Mouse (Mus musculus) hindbrain, embryonic 10.5 days (tissue): ENCODE data around the gene Prrt4. TPM values are rescaled to one million over a fixed set of nuclear protein-coding genes. Genes with fewer than 3 reads are reported as not detected.
"Not testable (repeated sequence)": the region's sequence is repeated elsewhere in the genome, so short reads cannot be mapped to it uniquely, and the experiment has no call there.

Source experiments
- DNase-seq: peaks from one replicate; pipeline ENCODE4 v3.0.0-alpha.2; 2017; ENCODE audit warnings: low spot score
- H3K27ac ChIP-seq: fragments of 300-500 bp; sonication (generic); 2 replicates; pipeline ENCODE4 v1.5.1; 2016; ENCODE audit warnings: mild to moderate bottlenecking, moderate library complexity
- H3K27me3 ChIP-seq: fragments of 300-500 bp; sonication (generic); 2 replicates; pipeline ENCODE4 v1.6.1; 2016; ENCODE audit warnings: mild to moderate bottlenecking; ENCODE audit not compliant: poor library complexity, insufficient read depth, severe bottlenecking
- H3K36me3 ChIP-seq: fragments of 300-500 bp; sonication (generic); 2 replicates; pipeline ENCODE4 v1.6.1; 2016; ENCODE audit warnings: mild to moderate bottlenecking, moderate library complexity
- H3K4me1 ChIP-seq: fragments of 300-500 bp; sonication (generic); replicated peaks from 2 replicates; pipeline ENCODE4 v1.6.1; 2016; ENCODE audit warnings: mild to moderate bottlenecking
- H3K4me3 ChIP-seq: fragments of 300-500 bp; sonication (generic); 2 replicates; pipeline ENCODE4 v1.5.1; 2016; ENCODE audit warnings: mild to moderate bottlenecking, moderate library complexity
- H3K9me3 ChIP-seq: fragments of 300-500 bp; sonication (generic); 2 replicates; pipeline ENCODE4 v1.6.1; 2016; ENCODE audit warnings: mild to moderate bottlenecking, moderate library complexity
- WGBS: fragments of 180-500 bp; shearing (Covaris S2); methylation state at CpG from one replicate; pipeline ENCODE4 v1.1.7; 2016; 5-methylcytosine and 5-hydroxymethylcytosine counted together
- polyA plus RNA-seq: library from polyadenylated mRNA; unstranded; fragments of >200 nt; fragmentation: Nextera tagmentation; extraction: Ambion mirVana; gene quantifications from 2 replicates; pipeline ENCODE4 v1.2.1, GENCODE M21; 2016

Prrt4 gene
- 1.1 and 1.6 TPM in 2 replicates for polyA plus RNA-seq

DNA sequence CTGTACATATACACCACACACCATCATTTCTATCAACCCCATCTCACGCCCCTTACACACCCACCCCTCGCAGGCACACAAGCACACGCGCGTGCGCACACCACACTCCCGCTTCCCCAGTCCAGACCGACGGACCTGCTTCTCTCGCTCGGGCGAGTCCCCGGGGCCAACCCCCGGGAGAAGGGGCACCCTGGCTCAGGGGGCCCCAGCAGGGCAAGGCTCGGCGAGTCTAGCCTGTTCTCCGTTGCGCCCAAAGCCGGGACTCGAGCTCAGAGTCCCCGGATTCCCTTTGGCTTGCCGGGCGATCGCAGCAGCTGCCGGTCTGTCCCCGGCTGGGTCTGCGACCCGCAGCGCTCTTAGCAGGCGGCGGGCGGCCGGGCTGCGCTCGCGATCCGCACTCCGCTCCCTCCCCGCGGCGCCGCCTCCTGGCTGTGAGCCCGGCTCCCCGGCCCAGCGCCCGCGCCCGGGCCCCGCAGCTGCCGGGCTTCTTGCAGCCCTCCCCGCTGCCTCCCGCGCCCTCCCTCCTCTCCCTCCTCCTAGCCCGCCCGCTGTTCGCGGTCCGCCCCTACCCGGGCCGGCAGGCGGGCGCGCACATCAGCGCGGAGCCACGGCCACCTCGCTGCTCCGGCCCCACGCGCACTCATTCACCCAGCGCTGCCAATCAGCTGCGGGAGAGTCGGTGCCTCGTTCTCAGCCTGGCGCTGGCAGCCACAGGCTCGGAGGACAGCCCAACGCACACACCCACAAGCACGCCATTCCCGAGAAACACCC is at the start of gene Prrt4:
Prrt4 (minus strand) TSS at position 697 of the 771 bp plus-strand sequence.
- H3K36me3 ChIP-seq = no peaks in the 10 kb centered on the region
- H3K4me3 ChIP-seq = peak within 1 kb of the TSS; percentile 74
- peaks cover 29% of the 10 kb centered on the region for H3K4me1 ChIP-seq
- peak; percentile 69 for DNase-seq
- no peaks in the 10 kb centered on the region for H3K9me3 ChIP-seq
- H3K27ac ChIP-seq = peak within 1 kb of the TSS; percentile 89
- under 1% methylated on average over 79 of the region's 79 CpGs for WGBS
- H3K27me3 ChIP-seq = peaks cover 90% of the 10 kb centered on the region

DNA sequence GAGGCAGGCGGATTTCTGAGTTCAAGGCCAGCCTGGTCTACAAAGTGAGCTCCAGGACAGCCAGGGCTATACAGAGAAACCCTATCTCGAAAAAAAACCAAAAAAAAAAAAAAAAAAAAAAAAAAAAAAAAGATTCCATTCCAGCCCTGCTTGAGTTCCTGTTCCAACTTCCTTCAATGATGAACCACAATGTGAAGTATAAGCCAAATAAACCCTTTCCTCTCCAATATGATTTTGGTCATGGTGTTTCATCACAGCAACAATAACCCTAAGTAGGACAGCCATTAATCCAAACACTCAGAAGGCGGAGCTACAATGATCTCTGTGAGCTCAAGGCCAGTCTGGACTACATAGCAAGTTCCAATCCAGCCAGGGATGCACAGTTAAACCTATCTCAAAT is 38.3 kb upstream of the Prrt4 start:
- H3K4me3 ChIP-seq, DNase-seq, H3K27ac ChIP-seq, H3K9me3 ChIP-seq, H3K36me3 ChIP-seq: not testable (repeated sequence)
- 71% methylated on average over 2 of the region's 3 CpGs for WGBS
- peaks cover 41% of the 10 kb centered on the region for H3K27me3 ChIP-seq
- H3K4me1 ChIP-seq = peaks cover 39% of the 10 kb centered on the region

DNA sequence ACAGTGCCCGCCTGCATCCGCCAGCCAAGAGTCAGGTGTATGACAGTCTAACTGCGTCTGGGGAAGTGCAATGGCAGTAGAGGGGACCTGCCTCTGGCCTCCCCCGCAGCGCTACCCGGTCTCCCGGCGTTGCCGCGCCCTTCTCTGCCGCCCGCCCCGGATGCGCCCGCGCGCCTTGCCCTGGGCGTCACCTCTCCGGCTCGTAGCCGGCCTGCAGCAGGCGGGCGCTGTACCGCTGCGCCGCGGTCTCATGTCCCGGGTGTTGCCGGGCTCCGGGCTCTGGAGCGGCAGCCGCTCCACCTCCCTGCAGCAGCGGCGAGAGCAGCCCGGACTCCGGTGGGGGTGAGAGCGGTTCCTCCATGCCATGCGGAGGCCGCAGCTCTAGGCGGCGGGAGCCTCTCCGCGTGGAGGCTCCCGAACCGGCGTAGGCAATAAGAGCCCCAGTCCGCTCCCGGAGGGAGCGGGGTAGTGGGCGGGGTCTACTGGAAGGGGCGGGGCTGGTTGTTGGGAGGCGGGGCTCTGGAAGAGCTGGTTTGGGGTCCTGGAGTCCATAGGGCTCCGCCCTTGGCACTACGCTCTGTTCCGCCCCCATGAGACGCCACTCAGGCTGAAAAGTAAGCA is 36.6 kb upstream of the Prrt4 start, which contains the start of gene Impdh1:
Impdh1 (minus strand) TSS at position 484 of the 621 bp plus-strand sequence.
- peak; percentile 90 for DNase-seq
- no peaks in the 10 kb centered on the region for H3K36me3 ChIP-seq
- peak within 1 kb of the TSS; percentile 71 for H3K4me3 ChIP-seq
- WGBS = under 1% methylated on average over 56 of the region's 56 CpGs
- peaks cover 56% of the 10 kb centered on the region for H3K4me1 ChIP-seq
- H3K9me3 ChIP-seq = no peaks in the 10 kb centered on the region
- peak within 1 kb of the TSS; percentile 79 for H3K27ac ChIP-seq
- peaks cover 51% of the 10 kb centered on the region for H3K27me3 ChIP-seq

DNA sequence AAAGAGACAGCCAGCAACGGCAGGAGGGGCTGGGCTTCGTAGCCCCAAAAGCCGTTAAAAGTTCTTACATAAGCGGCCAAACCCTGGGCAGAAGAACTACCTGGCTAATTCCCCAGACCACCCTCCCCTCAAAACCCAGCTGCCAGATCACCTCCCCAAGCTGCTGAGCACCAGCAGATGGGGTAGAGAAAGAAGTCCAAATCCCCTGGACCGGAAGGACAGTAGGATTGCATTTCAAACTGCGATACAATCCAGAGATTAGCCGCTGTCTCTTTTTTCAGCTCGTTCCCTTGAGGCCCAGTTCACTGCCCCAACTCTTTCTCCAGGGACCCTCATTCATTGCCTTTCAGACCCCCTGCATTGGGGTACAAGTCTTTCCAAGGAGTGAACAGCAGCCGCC is 35.8 kb upstream of the Prrt4 start:
- Histone ChIP-seq H3K36me3 (no peaks in the 10 kb centered on the region), H3K27me3 (peaks cover 51% of the 10 kb centered on the region), H3K4me3 (peak overlapping the region; percentile 71), H3K4me1 (peaks cover 59% of the 10 kb centered on the region), H3K27ac (0 out of 2 replicates have a peak overlapping the region, but pooled peaks have one; percentile 79), H3K9me3 (no peaks in the 10 kb centered on the region)
- WGBS = 11% methylated on average over 9 of the region's 9 CpGs
- no peak for DNase-seq

DNA sequence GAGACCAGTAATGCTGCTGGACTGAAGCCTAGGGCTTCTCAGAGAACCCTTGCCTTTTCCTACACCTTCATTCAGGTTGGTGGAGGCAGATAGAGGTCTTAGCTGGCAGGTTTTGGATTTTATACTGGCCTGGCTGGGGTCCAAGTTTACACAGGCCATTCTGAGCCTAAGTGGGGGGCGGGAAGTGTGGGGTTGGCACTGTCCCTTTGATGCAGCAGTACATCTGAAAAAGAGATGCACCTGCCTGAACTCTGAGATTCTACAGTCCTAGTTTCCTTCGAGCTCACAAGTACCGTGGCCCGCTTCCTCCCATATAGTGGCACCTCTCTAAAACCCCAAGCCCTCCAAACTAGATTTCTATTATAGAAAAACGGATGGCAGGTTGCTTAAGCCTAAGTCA is 35.4 kb upstream of the Prrt4 start:
- H3K4me3 ChIP-seq = peak overlapping the region; percentile 71
- H3K27me3 ChIP-seq = peaks cover 51% of the 10 kb centered on the region
- H3K27ac ChIP-seq = no peak overlapping the region
- H3K36me3 ChIP-seq = no peaks in the 10 kb centered on the region
- WGBS = 36% methylated on average over 5 of the region's 5 CpGs
- H3K9me3 ChIP-seq = no peaks in the 10 kb centered on the region
- DNase-seq = no peak
- H3K4me1 ChIP-seq = peaks cover 61% of the 10 kb centered on the region

DNA sequence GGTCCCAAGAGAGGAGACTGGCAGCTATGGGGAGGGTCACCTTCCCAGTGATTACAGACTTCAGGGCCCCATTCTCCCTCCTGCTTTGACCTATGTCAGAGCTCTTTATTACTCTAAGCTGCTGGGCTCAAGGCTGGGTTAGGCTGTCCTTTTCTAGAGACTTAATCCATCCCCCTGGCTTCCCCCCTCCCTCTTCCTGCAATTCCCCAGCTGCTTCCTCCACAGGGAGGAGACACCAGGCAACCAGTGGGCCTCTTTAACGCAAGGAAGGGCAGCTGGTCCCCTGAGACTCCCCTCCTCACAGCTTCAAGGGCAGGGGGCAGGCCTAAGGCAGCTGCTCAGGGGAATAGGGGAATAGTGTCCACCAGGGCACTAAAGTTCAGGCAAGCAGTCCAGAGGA is 34.9 kb upstream of the Prrt4 start:
- no peaks in the 10 kb centered on the region for H3K36me3 ChIP-seq
- H3K27me3 ChIP-seq = peaks cover 51% of the 10 kb centered on the region
- peak; percentile 35 for DNase-seq
- peaks cover 61% of the 10 kb centered on the region for H3K4me1 ChIP-seq
- peak overlapping the region; percentile 71; the same call in 1 of the 2 replicates for H3K4me3 ChIP-seq
- no peaks in the 10 kb centered on the region for H3K9me3 ChIP-seq
- 0% methylated on average over 1 of the region's 1 CpGs for WGBS
- H3K27ac ChIP-seq = no peak overlapping the region

DNA sequence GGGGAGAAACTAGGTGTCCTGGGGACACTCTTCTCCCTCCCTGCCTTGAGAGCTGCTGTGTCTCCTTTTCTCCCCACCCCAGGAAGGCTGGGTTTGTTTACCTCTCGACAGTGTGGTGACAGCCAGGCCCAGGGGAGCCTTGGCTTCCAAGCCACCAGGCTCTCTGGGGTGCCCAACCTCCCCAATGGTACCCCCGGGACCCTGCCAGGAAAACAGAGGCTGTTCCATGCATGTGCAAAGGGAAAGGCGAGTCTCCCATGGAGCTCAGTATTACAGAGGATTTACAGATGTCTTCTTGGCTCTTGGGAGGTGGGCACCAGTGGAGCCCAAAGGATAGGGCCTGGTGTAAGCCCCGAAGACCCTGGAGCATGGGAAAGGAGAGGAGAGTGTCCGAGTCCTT is 34.1 kb upstream of the Prrt4 start:
- Histone ChIP-seq H3K4me1 (peaks cover 61% of the 10 kb centered on the region), H3K4me3 (no peak overlapping the region), H3K9me3 (no peaks in the 10 kb centered on the region), H3K36me3 (no peaks in the 10 kb centered on the region), H3K27ac (no peak overlapping the region), H3K27me3 (peaks cover 51% of the 10 kb centered on the region)
- 37% methylated on average over 5 of the region's 5 CpGs for WGBS
- DNase-seq = no peak

DNA sequence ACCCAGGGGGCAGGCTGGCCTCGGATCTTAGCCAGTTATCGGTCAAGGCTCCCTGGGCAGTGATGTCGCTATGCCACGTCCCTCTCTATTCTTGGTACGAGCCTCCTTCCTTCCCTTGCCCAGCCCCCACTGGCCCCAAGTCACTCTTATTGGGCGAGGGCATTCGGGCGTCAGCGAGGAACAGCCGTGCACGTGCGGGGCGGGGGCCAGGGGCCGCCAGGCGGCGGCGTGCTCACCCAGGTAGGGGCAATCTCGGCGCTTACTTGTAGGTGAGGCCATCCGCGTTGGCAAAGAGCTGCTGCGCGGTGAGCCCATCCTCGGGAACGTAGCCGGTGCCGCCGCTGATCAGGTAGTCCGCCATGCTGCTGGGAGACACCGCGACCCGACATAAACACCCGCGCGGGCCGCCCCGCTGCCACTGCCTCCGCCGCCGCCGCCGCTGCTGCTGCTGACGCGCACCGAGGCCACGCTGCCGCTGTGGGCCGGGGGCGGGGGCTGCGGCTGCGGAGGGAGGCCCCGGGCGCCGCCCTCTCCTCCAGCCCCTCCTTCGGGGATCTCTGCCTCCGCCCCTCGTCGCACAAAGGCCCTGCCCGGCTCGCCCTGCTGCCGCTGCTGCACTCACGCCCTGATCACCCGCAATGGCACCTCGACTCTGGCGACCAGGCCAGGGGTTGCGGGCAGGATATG is 32.6 kb upstream of the Prrt4 start:
- Histone ChIP-seq H3K36me3 (0 out of 2 replicates have a peak, but pooled peaks cover under 1% of the 10 kb centered on the region), H3K4me1 (peaks cover 61% of the 10 kb centered on the region), H3K27me3 (peaks cover 51% of the 10 kb centered on the region), H3K9me3 (no peaks in the 10 kb centered on the region), H3K4me3 (peak overlapping the region; percentile 80), H3K27ac (peak overlapping the region; percentile 91)
- WGBS = under 1% methylated on average over 66 of the region's 66 CpGs
- peak; percentile 85 for DNase-seq

DNA sequence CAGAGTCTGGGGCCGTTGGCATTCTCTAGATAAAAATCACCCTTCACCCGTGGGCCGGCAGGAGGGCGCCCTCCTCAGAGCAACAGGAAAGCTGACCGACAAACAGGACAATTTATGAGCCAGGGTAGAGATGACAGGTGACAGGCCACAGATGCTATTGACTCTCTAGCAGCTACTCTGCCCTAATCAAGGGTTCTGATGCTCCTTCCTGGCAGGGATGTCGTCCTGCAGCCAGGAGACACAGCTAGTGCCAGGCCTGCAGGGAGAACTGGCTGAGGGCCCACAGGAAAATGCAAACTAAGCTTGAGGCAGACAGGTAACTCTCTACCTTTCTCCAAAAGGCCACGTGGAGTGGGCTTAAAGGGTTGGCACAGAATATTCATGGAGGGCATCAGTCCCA is 31.8 kb upstream of the Prrt4 start:
- DNase-seq = no peak
- Histone ChIP-seq H3K36me3 (peaks cover 8% of the 10 kb centered on the region), H3K4me1 (peaks cover 56% of the 10 kb centered on the region), H3K27me3 (peaks cover 44% of the 10 kb centered on the region), H3K27ac (peak overlapping the region; percentile 91), H3K9me3 (no peaks in the 10 kb centered on the region), H3K4me3 (peak overlapping the region; percentile 80)
- WGBS = 38% methylated on average over 7 of the region's 7 CpGs

DNA sequence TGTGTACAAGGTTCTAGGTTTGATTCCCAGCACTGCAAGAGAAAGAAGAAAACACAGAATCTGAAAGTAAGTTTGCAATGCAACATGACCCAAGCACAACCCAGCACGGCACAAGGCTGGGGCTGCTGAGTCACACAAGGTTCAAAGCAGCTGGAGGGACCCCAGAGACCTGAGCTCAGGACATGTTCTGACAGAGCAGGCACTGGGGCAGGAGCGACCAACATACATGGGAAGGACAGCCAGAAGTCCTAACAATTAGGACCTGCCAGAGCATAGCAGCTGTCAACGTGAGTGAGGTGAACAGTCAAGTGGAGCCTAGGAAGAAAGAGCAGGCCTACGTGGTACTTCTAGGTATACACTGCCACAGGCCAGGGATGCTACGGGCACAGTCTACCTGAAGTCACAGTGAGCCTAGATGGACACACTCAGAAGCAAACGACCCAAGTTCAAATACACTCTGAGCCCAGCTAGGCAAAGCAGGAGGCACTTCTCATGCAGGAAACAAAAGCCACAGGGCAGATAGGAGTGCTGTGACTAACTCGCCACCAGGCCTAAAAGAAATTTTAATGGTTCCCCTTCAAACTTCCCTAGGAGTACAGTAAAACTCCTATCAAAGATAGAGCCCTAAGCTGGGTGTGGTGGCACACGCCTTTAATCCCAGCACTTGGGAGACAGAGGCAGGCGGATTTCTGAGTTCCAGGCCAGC is 31.0 kb upstream of the Prrt4 start:
- peaks cover 48% of the 10 kb centered on the region for H3K4me1 ChIP-seq
- WGBS = 85% methylated on average over 9 of the region's 9 CpGs
- peaks cover 36% of the 10 kb centered on the region for H3K27me3 ChIP-seq
- H3K27ac ChIP-seq = no peak overlapping the region
- H3K4me3 ChIP-seq = no peak overlapping the region
- no peaks in the 10 kb centered on the region for H3K9me3 ChIP-seq
- H3K36me3 ChIP-seq = peaks cover 12% of the 10 kb centered on the region
- DNase-seq = no peak

DNA sequence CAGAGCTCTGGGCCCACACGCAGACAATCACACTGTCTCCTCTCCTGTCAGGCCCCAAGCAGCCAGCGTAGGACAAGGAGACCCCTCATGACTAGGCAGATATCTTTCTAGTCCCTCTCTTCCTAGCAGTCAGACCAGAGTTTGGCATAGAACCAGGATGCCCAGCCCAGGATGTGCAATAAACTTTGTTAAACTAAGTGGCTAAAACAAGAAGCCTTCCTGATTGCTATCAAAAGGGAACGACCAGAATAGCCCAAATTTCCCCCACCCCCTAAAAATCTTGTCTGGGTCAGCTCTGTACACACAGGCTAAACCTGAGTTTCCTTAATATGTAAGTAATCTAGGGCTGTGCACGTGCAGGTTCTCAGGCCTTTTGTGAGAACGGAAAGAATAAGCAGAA is 28.8 kb upstream of the Prrt4 start:
- 90% methylated on average over 5 of the region's 5 CpGs for WGBS
- DNase-seq = no peak
- H3K27me3 ChIP-seq = peaks cover 14% of the 10 kb centered on the region
- no peaks in the 10 kb centered on the region for H3K9me3 ChIP-seq
- no peak overlapping the region for H3K4me3 ChIP-seq
- peaks cover 26% of the 10 kb centered on the region for H3K4me1 ChIP-seq
- H3K27ac ChIP-seq = no peak overlapping the region
- H3K36me3 ChIP-seq = peaks cover 29% of the 10 kb centered on the region

DNA sequence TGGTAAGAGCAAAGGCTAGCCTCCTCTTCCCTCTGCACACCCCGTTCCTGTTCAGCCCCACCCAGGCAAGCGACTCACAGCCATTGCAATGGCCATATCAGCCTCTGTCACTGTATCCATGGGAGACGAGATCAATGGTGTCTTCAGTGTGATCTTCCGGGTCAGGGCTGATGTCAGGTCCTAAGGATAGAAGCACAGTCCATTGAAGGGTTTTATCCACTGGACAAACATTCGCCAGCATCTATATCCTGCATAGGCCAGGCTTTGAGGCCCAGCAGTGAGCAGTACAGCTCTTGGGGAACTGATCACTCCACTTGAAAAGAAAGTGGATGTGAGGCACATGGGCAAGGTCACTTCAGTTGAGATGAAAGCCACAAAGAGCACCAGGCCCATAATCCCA is 27.6 kb upstream of the Prrt4 start:
- Histone ChIP-seq H3K9me3 (no peaks in the 10 kb centered on the region), H3K4me3 (no peak overlapping the region), H3K27me3 (peaks cover 6% of the 10 kb centered on the region; the same call in 1 of the 2 replicates), H3K27ac (no peak overlapping the region), H3K4me1 (peaks cover 15% of the 10 kb centered on the region), H3K36me3 (peaks cover 39% of the 10 kb centered on the region)
- no peak for DNase-seq
- WGBS = 90% methylated on average over 5 of the region's 5 CpGs
